Mouse (Mus musculus) kidney, postnatal 25 days (tissue): ENCODE measurements around the gene Il5ra.

Source experiments
- DNase-seq, 2 experiments: peaks; one replicate each; pipeline ENCODE4 v3.0.0; 2021; ENCODE audit warnings: mixed read lengths in 2 of 2

Gene Il5ra

GRCm38 (mm10) chr6:106748887-106749388, at the start of gene Il5ra:
Il5ra (minus strand) TSS chr6:106749037.
- DNase-seq, result no peak

GRCm38 (mm10) chr6:106794094-106794814, 45.4 kb upstream of the Il5ra start:
- DNase-seq, result no peak

DNA sequence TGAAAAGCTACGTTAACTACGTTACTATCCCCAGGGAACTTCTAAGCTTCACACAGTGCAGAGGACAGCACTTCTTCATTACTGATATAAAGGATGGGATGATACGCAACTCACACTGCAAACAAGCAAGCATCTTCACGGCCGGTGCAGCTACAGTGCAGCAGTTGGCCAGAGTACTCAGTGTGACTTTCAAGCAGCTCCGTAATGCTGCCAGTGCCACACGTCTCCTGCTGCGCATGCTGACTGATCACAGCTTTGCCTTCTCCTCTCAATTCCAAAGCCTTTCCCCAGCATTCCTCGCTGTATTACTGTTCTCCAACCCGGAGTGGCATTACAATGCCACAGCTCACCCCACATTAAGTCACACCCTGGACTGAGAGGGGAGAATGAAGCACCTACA, 44.8 kb upstream of the Il5ra start:
- DNase-seq, result no peak

DNA sequence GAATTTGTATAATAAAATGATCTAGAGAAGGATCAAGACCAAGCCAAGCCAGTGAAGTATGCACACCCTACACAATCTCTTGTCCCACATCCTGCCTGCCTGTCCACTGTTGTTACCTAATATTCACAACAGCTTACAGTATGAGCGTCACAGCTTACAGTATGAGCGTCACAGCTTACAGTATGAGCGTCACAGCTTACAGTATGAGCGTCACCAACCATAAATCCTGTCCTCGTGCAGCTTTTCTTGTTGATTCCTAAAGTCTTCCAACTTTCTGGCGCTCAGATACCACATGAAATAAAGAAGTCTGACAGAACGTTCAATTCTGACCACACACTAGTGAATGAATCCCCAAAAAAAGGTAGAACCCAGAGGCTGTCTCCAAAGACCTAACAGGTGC, 44.3 kb upstream of the Il5ra start:
- DNase-seq, result no peak

DNA sequence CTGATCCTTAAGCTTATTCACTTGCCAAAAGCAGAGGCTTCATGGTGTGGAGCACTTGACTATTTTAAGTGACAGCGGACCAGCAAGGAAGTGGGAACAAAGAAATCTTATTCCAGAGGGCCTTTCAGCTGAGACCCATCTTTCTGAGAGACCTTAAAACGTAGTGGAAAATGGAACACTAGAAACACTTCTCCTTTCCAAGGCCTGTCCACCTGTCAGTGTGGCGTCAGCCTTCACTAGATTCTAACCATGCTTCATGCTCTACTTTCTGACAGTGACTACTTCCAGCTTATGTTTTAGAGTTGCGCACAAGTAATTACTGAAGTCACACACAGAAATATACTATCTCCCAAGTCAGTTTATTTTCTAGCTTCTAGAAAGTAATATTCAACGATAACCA, 43.6 kb upstream of the Il5ra start:
- DNase-seq, result no peak

DNA sequence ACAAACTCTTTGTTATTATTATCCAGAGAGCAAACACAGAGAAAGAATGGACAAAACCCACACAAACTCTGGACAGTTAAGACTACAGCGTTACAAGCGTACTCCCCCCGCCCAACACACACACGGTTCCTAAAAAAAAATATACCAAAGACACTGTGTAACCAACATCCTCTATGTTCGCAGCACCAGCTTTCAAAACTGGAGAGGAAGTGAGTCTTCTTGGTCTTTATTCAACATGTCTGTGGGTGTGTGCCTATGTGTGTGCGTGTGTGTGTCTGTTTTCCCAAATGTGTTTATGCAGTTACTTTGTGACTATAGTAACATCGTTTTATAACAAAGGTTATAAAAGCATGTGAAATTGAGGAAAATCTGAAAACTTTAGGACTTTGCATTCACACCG, 42.6 kb upstream of the Il5ra start:
- DNase-seq, result no peak

GRCm38 (mm10) chr6:106787138-106787537, 38.3 kb upstream of the Il5ra start:
- DNase-seq, result no peak

DNA sequence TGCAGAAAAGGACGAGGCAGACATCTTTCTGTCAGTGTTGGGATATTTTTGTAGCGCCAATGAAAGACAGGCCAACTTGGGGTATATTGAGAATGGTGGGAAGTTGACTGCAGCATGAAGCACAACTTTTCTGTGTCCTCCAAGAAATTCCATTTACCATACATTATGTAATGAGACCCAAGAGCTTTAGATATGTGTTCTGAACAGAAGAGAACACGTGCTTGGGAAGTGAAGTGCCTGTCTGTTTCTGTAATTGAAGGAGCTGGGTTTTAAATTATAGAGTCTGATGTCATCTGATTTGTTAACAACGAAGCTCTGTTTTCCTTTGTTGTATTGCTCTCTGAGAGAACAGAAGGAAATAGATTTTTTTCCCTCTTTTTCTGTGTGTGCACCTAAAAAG, 21.2 kb upstream of the Il5ra start:
- DNase-seq, result no peak

- DNase-seq, result peak in 1 of 2 experiments; percentile 57
Observed at GRCm38 (mm10) chr6:106769290-106769866, 20.5 kb upstream of the Il5ra start.

GRCm38 (mm10) chr6:106768640-106769289, 19.9 kb upstream of the Il5ra start, which contains the start of gene Trnt1:
Trnt1 (plus strand) TSS chr6:106769120.
- peak; percentile 99 to 100 for DNase-seq

DNA sequence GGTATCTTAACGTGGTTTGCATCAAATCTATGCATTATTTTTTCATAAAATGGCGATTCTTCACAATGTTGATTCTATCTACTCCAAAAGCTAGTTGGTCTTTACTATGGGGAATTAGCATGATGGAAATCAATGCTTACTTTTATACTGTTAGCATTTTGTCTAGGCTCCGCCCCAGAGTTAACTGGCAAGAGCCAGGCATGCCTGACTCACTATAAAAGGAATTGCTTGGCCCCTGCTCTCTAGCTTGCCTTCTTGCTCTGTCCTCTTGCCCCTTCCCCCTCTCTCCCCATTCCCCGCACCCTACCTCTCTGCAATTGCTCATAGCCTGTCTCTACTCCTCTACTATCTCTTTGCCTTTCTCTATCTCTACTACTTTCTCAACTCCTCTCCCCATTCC, 17.9 kb upstream of the Il5ra start:
- no peak for DNase-seq

DNA sequence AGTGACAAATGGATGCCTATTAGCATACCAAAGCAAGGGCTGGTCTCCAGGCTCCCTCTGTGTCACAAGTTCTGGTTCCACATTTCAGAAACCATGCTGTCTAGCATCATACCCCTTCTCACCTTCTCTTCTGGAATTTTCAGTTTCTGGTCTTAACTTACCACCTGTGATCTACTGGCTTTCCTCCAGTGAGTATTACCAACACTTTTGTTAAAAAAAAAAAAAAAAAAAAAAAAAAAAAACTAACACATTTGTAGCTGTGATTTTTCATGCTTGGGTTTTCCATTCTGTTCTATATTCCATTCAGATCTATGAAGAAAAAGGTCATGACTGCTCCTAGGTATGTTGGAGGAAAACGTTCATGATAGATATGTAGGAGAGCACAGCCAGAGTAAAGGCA, 17.1 kb upstream of the Il5ra start:
- DNase-seq, result no peak

DNA sequence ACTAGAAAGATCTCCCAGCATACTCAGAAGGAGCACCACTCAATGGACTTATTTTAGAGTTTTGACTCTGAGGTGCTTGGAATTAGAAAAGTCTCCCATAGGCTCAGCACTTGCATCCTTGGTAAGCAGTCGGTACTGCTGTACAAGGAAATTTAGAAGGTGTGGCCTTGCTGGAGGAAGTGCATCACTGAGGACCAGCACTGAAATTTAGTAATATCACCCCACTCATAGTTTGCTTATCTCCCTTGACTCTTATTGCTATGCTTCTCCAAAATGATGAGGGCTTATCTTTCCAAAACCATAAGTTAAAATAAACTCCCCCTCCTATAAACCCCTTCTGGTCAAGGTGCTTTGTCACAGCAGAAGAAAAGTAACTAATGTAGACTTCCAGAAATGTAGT, 12.6 kb upstream of the Il5ra start:
- DNase-seq, result no peak

GRCm38 (mm10) chr6:106760473-106761218, 11.8 kb upstream of the Il5ra start:
- no peak for DNase-seq

DNA sequence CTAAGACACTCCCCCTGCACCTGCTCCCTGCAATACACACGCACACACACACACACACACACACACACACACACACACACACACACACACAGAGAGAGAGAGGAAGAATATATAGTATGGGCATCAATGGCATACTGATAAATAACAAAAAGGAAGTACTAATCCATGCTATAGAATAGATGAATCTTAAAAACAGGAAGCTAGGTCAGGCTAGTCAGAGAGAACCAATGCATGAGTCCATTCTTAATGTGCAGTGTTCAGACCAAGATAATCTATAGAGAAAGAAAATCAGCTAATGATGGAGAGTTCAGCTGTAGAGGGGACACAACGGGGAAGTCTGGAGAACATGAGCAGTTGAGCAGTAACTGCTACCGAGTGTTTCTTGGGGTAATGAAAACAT, 9.5 kb upstream of the Il5ra start:
- no peak for DNase-seq

DNA sequence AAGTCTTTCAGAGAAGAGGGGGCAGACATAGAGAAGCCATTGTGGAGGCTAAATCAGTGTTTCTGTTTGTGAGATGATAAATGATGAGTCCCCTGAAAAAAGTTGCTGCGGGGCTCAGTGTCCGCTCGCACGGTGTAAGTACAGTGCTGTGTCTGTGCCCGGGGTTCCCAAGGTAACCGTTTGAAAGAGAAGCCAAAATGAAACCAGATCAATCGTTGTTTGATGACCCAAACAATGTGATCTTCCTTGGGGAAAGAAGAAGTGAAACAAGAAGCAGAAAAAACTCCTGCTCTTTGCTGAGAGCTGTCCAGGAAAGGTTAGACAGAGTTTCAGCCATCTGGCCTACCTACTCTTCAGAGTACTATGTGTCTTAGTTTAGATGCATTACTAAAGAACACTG, 1.5 kb upstream of the Il5ra start:
- no peak for DNase-seq

DNA sequence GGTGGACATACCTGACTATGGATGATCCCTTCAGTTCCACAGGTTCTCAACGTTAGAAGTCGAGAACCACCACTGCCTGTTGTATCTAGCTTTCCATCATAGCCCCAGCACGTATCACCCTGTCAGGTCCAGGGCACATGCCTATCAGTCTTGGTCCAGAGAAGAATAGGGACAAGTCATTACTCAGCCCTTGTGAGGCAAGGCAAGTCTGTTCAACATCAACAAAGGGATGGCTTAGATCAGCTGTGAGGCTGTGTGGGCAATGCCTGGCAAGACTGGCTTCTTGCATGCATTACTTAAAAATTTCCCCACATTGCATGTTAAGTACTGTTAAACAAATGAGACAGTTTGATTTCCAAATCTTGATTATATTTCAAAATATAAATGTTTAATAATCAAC, 1.0 kb downstream of the Il5ra start:
- no peak for DNase-seq

GRCm38 (mm10) chr6:106747251-106747650, 1.6 kb downstream of the Il5ra start:
- DNase-seq, result no peak

DNA sequence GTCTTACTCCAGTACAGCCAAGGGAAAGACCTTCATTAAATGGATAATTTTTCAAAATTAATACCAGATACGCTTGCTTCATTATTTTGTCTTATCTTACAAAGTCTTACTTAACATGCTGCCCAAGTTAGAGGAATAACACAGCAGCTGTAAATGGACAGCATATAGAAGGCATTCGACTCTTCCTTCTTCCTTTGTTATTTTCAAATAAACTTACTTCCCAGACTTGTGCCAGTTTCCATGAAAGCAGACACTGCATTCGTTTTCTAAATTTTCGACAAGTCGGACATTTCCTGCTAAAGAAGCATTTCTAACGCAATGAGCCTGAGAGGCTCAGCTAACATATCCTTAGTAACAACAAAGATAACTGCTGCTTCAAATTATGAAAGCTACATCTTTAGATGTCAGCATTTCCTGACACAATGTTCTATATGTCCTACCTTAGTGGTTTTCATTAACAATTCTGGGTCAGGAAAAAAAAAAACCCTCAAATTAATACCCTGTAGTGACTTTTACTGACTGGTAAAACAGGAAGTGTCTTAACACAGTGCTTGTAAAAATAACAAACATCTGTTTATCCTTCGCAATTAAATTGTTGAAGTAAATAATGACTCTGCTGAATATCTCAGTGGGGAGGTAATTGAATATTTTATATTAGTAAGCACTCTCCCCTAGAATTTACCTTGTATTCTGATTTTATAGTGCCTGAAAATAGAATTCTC, 3.0 kb downstream of the Il5ra start:
- DNase-seq, result no peak

DNA sequence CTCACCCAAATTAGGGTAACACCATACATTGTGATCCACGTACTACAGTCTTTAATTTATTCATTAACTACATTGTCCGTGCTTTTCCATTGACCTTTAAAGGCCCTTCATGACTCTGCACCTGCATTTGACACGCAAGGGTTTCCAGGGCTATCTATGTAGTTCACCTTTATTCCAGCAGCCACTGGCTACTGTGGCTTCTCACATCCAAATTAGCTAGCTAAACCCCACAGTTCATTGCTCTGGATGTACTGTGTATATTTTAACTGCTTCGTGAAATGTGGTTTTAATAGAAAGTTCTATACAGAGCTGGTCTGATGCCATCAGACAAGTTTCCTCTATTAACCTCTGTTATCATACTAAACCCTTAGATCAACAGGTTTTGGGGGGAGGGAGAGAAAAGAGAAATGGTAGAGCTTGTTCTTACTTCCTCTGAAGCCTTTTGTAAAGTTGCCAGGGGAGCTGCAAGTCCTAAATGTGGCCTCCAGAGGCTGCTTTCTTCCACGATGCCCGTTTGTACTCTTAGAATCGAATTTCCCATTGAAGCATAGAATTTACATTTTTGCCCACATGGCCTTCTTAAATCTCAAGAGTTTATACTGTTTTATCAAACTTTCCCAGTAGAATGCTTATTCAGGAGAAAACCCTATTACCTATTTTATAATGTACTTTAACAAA, 5.1 kb downstream of the Il5ra start:
- DNase-seq, result no peak

- DNase-seq, result no peak
Observed at GRCm38 (mm10) chr6:106740244-106740825, 8.5 kb downstream of the Il5ra start.

- DNase-seq, result no peak
Observed at GRCm38 (mm10) chr6:106738229-106738628, 10.6 kb downstream of the Il5ra start.
